Mouse (Mus musculus) cerebellum, adult 9-10 months (tissue): ENCODE measurements at regions not wholly inside any gene's neighbourhood (a gene's known extent, or its start where the extent isn't known, plus 50 kb on each side); places are given as distances from the start of the nearest gene placed in this dataset.

Source experiments
- DNase-seq: peaks from one replicate; pipeline ENCODE4 v3.0.0; 2022

DNA sequence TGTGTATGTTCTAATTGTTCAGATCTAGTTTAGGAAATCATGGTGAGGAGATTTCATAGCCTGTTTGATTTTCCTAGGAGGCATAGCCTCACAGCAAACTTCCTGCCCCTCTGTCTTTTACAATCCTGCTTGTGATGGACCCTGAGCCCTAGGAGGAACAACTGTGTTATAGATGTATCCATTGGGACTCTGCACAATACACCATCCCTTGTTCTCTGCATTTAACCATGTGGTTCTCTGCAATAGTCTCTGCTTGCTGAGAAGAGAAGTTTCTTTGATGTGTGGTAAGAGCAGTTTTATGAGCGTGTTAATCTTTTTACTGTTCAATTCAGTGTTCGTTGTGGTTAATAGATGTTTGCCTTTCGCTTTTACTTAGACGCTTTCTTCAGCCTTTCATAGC is 95.9 kb upstream of the Slc13a1 start:
- DNase-seq, result no peak

DNA sequence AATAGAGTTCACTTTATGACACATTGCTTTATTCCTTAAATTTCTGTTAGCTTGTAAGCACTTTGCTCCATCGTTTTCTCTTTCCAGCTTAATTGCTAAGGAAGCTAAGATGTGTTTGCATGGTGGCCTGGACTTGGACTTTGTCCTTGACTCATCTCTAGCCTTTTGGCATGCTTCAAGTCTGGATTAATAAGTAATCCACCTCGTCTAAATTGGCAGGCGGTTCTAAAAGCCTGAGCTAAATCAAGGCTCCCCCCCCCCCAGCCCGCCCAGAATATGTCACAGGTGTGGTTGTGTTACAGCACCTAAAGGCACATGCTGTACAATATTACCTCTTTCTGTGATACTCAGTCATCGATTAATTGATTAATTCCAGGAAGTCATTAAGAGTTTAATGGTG is 94.7 kb upstream of the Slc13a1 start:
- no peak for DNase-seq

DNA sequence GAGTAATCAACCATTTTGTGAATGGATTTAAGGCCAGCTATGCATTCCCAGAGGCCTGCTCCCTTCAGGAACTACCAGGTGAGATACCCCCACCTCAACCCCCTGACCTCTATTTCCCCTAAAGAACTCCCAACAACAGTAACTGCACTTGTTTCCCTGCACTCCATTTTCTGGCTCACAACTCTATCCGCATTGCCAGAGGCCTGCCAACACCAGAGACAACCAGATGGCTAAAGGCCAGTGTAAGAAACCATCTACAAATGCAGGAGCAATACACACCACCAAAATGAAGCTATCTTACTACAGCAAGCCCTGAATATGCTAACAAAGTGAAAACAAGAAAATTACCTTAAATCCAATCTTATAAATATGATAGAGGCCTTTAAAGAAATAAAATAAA is 77.7 kb upstream of the Slc13a1 start:
- peak; percentile 89 for DNase-seq

DNA sequence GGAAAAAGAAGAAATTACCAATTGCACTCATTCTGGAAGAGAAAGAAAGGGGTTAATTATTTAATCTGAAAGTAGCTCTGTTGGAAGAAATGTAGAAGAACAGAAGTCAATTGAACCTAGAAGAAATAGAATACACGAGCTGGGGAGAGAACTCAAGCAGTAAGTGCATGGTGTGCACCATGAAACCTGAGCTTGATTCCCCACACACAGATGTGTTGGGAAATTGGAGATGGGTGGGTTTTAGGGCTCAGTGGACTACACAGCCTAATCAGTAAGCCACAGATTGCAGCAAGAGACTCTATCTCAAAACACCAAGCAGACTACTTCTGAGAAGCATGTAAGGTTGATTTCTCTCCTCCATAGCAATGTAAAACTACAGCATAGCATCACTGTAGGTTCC is 70.6 kb upstream of the Slc13a1 start:
- no peak for DNase-seq

DNA sequence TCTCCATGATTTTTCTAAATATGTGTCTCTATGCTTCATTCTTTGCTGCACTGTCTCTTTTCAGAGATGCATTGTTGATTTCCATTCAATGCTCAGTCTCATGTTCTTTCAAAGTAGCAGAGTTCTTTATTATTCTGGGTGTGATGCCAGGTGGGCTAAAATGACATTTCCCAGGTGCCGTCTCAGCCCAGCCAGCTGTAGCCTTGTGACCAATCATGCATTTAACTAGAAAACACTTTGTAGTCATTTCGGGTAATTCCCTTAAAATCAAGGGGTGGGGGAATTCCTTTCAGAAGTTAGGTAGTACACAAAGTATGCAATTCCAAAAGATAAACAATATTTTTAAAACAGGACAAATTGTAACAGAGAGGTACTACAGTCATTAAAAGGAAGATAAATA is 70.2 kb upstream of the Slc13a1 start:
- DNase-seq, result no peak

DNA sequence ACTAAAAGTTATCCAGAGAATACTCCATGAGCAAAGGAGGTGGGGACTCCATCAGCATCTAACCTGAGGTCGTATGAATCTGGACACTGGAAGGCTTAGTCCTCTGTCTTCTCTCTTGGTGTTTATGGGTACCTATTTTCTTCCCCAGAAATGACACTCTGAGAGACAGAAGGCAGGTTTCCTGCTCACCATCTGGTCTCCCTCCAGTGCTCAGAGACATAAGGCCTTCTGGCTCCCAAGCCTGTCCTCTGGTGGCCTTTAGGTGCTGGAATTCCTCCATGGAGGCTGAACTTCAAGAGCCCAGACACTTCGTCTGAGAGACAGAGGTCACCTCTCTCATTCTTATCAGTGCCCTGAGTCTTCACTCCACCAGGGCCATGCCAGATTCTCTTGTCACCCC is 65.7 kb upstream of the Slc13a1 start:
- DNase-seq, result peak; percentile 96

DNA sequence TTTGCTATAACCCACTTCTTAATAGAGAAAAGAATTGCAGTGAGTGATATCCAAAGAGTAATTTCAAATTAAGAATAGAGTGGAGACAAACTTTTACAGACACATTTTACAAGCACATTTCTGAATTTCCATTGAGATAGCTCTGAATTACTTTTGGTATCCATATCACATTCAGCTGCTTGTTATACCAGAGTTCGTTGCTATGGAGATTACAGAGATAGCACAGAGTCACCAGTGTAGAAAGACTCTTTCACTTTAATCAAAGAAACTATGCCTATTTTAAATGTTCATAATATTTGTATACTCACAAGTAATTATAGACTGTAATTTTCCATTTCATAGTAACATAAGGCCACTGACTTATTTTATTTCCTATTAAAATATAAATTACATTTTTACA is 52.7 kb upstream of the Slc13a1 start:
- DNase-seq, result no peak

DNA sequence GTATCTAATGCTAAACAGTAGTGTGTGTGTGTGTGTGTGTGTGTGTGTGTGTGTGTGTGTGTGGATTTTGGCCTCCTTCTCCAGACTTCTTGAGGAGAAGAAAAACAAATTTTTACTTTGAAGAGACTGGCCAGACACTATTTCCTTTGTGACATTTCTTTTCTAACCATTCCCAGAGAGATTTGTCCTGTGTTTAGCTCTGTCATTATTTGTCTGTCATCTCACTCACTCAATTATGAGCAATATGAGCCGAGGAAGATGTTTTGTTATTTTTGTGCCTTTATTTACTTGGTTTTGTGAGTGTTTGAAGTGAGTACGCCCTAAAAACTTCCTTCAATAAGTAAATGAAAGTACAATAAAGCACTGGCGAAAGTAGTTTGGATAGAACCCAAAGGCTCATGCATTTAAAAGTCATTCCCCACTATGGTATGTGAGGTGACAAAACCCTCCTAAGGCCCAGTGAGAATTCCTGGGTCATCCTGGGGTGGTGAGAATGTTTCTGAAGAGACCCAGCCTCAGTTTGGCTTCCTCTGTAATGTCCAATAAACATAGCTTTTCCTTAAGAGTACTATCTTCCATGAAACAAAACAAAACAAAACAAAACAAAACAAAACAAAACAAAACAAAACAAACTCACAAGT is 52.1 kb upstream of the Slc13a1 start:
- DNase-seq, result no peak
